Mouse (Mus musculus) limb, embryonic 12.5 days (tissue): Measurements from ENCODE around the gene Lmcd1. TPM values are rescaled to one million over a fixed set of nuclear protein-coding genes. Genes with fewer than 3 reads are reported as not detected.

Source experiments
- ATAC-seq: fragments of 200-750 bp; cut with Nextera tagmentation; 2 replicates; pipeline ENCODE4 v1.8.0; 2017; ENCODE audit warnings: low read depth, moderate TSS enrichment; ENCODE audit not compliant: insufficient number of reproducible peaks, insufficient read depth, low FRiP score, low TSS enrichment
- H3K27ac ChIP-seq: fragments of 300-500 bp; sonication (generic); 2 replicates; pipeline ENCODE4 v1.5.1; 2016; ENCODE audit warnings: mild to moderate bottlenecking, moderate library complexity
- H3K27me3 ChIP-seq: fragments of 300-500 bp; sonication (generic); 2 replicates; pipeline ENCODE4 v1.6.1; 2016; ENCODE audit warnings: mild to moderate bottlenecking, moderate library complexity
- H3K36me3 ChIP-seq: fragments of 300-500 bp; sonication (generic); 2 replicates; pipeline ENCODE4 v1.6.1; 2016; ENCODE audit warnings: mild to moderate bottlenecking, moderate library complexity
- H3K4me1 ChIP-seq: fragments of 300-500 bp; sonication (generic); replicated peaks from 2 replicates; pipeline ENCODE4 v1.6.1; 2016
- H3K4me2 ChIP-seq: fragments of 300-500 bp; sonication (generic); 2 replicates; pipeline ENCODE4 v1.6.1; 2016; ENCODE audit warnings: mild to moderate bottlenecking, moderate library complexity
- H3K4me3 ChIP-seq: fragments of 300-500 bp; sonication (generic); replicated peaks from 2 replicates; pipeline ENCODE4 v1.5.1; 2016; ENCODE audit warnings: mild to moderate bottlenecking
- H3K9ac ChIP-seq: fragments of 300-500 bp; sonication (generic); replicated peaks from 2 replicates; pipeline ENCODE4 v1.6.1; 2016; ENCODE audit warnings: mild to moderate bottlenecking, moderate library complexity
- H3K9me3 ChIP-seq: fragments of 300-500 bp; sonication (generic); 2 replicates; pipeline ENCODE4 v1.6.1; 2016; ENCODE audit warnings: mild to moderate bottlenecking, moderate library complexity
- WGBS: fragments of 180-500 bp; shearing (Covaris S2); methylation state at CpG from one replicate; pipeline ENCODE4 v1.1.7; 2016; 5-methylcytosine and 5-hydroxymethylcytosine counted together
- polyA plus RNA-seq: library from polyadenylated mRNA; unstranded; fragments of >200 nt; fragmentation: Nextera tagmentation; extraction: Ambion mirVana; gene quantifications from 2 replicates; pipeline ENCODE4 v1.2.1, GENCODE M21; 2016

Lmcd1 gene
- polyA plus RNA-seq, 1 experiment from 2014 or later = 10.0 TPM

DNA sequence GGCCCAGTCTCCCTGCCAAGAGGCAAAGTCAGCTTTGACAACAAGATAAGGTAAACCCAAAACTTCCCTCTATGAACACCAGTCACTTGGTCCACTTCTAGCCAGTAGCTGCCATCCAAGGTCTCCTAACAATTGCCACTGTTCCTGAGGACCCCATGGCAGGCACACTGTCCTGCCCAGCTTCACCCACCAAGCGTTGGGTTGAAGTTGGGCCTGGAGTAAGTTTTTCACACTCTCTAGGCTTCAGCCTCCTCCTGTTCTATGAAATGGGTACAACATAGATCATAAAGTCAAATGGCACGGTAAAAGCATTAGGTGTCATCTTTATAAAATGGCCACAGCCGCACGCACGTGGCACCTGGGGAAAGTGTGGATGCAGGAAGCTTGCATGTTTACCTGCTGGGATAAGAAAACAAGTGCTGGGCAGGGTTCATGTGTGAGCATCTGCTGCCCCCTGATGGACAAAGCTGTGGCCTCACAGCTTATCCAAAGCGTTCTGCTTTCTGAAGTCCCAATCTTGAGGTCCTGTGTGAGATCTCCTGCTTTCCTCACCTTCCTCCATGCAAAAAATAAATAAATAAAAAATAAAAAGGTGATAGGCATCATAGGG, 88.9 kb downstream of the Lmcd1 start:
- Histone ChIP-seq H3K4me1 (no peaks in the 10 kb centered on the region), H3K4me3 (no peak overlapping the region), H3K27ac (no peak overlapping the region), H3K9me3 (no peaks in the 10 kb centered on the region), H3K36me3 (no peaks in the 10 kb centered on the region), H3K4me2 (no peak overlapping the region), H3K27me3 (no peaks in the 10 kb centered on the region), H3K9ac (no peak overlapping the region)
- ATAC-seq = peak; percentile 51; the same call in 1 of the 2 replicates
- 36% methylated on average over 6 of the region's 6 CpGs for WGBS

DNA sequence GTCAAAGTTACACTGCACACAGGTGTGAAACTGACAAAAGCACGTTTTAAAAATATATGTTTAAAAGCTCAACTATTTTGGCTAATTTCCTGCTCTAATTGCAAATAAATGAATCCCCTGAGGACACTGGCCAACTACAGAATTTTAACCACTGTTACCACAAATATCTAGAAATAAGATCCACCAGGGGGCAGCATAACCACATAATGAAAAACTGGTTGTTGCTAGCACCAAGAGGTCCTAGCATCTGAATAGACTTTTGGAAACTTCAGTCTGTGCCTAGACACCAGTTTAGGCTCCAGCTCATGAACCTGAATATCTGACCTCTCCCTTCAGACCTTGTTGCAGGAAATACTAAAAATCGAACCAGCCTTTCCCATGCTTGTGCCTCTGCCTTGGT, 91.0 kb downstream of the Lmcd1 start:
- no peaks in the 10 kb centered on the region for H3K4me1 ChIP-seq
- H3K4me3 ChIP-seq = no peak overlapping the region
- H3K27ac ChIP-seq = no peak overlapping the region
- WGBS = 42% methylated on average over 2 of the region's 2 CpGs
- H3K9me3 ChIP-seq = no peaks in the 10 kb centered on the region
- no peak overlapping the region for H3K9ac ChIP-seq
- no peak for ATAC-seq
- no peaks in the 10 kb centered on the region for H3K27me3 ChIP-seq
- H3K4me2 ChIP-seq = no peak overlapping the region
- no peaks in the 10 kb centered on the region for H3K36me3 ChIP-seq

DNA sequence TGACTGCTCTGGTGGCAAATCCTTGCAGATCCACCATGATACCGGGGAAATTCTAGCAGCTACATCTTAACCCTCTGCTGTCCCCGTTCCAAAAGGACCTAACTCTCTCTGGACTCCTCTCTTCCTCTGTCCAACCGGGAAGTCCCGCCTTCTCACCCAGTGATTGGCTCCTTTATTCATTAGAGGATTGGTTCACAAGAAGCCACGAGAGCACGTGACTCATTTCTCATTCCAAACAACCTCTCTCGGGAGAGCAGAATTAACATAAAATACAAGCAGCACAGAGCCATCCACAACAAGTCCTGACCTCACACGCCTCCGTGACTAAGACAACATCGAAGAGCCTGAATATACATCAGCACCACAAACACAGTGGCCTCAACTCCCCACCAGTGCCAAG, 91.7 kb downstream of the Lmcd1 start:
- H3K27me3 ChIP-seq = no peaks in the 10 kb centered on the region
- no peak for ATAC-seq
- no peaks in the 10 kb centered on the region for H3K36me3 ChIP-seq
- no peak overlapping the region for H3K4me3 ChIP-seq
- H3K9ac ChIP-seq = no peak overlapping the region
- 86% methylated on average over 10 of the region's 10 CpGs for WGBS
- no peak overlapping the region for H3K4me2 ChIP-seq
- H3K9me3 ChIP-seq = no peaks in the 10 kb centered on the region
- no peak overlapping the region for H3K27ac ChIP-seq
- no peaks in the 10 kb centered on the region for H3K4me1 ChIP-seq

DNA sequence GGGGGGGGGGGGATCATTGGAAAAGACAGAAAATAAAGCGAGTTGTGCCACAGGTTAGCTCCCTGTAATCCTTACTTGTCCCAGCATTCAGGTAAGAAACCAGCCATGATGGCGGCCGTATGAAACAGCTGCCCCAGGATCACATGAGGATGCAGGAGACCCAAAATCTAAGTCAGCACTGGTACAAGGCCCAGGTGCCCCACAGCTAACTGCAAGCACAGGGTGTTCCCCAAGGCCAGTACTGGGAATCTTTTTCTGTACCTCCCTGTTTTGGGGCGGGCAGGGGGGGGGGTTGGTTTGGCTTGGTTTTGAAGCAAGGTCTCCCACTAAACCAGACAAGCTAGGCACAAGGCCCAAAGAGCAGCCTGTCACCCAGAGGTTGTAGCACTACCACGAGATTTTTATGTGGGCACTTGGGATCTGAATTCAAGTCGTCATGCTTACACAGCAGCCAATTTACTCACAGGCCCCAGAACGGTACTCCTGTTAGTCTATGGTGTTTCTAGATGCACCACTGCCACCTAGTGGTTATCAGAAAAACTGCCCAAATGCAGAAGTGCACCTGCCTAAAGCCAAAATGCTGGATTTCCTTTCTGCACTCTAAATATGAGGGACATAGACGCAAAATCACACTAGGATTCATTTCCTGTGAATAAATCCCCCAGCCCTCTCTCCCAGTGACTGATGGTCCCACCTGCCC, 100.5 kb downstream of the Lmcd1 start:
- Histone ChIP-seq H3K4me2 (no peak overlapping the region), H3K36me3 (no peaks in the 10 kb centered on the region), H3K9me3 (no peaks in the 10 kb centered on the region), H3K27ac (no peak overlapping the region), H3K4me3 (no peak overlapping the region), H3K27me3 (no peaks in the 10 kb centered on the region; the same call in 1 of the 2 replicates), H3K9ac (no peak overlapping the region), H3K4me1 (no peaks in the 10 kb centered on the region)
- WGBS = 46% methylated on average over 8 of the region's 8 CpGs
- ATAC-seq = no peak

DNA sequence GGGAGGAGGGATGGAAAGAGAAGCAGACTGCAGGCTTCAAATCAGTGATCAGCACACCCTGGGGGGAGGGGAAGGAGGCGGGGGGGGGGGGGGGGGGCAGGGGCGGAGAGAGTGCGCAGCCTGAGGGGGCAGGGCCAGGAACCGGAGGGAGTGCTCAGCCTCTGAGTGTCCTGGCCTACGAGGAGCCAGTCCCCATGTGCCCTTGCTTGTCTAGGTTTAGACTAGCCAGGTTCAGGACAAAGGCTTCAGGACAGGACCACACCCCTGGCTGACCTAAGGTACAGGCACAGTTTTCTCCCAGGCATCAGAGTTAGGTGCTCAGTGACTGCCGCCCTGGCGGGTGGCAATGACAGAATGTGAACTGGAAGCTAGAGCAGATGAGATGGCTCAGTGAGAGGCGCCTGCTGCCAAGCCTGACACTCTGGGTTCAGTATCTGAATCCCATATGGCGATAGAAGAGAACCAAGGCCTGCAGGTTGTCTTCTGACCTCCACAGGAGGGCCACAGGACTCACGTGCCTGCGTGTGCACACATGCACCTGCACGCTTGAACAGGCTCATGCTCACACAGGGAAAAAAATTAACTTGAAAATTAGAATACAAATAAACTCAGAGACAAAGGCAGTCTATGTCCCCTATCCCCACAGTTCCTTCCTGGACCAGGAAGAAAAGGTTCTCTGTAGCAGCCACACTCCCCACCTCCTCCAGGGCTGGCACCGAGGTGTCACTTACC, 102.3 kb downstream of the Lmcd1 start:
- H3K4me1 ChIP-seq = no peaks in the 10 kb centered on the region
- no peak overlapping the region for H3K27ac ChIP-seq
- no peaks in the 10 kb centered on the region; the same call in 1 of the 2 replicates for H3K27me3 ChIP-seq
- H3K9ac ChIP-seq = no peak overlapping the region
- H3K4me2 ChIP-seq = no peak overlapping the region
- H3K36me3 ChIP-seq = no peaks in the 10 kb centered on the region
- no peak overlapping the region for H3K4me3 ChIP-seq
- 0 out of 2 replicates have a peak, but pooled peaks have one; percentile 32 for ATAC-seq
- 69% methylated on average over 9 of the region's 13 CpGs for WGBS
- no peaks in the 10 kb centered on the region for H3K9me3 ChIP-seq

DNA sequence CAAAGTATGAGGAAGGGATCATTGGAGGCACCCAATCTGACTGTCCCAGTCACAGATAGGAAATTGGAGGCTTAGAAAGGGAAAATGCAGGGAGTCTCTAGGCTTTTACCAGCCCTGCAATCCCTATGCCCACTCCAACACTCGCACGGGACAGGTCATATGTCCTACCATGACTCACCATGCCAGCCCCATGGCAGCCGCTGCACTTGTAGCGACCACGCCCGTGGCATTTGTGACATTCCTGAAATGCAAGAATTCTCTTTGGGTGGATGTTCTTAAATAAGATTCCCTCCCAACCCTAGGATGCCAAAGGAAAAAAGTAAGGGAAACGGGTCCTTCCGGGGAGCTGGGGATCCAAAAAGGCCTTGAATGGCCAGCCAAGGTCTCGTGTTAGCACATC, 105.5 kb downstream of the Lmcd1 start:
- Histone ChIP-seq H3K4me1 (peaks cover 5% of the 10 kb centered on the region; the same call in 1 of the 2 replicates), H3K4me3 (no peak overlapping the region), H3K4me2 (no peak overlapping the region), H3K27ac (no peak overlapping the region), H3K27me3 (no peaks in the 10 kb centered on the region; the same call in 1 of the 2 replicates), H3K9ac (no peak overlapping the region), H3K36me3 (no peaks in the 10 kb centered on the region), H3K9me3 (no peaks in the 10 kb centered on the region)
- 89% methylated on average over 9 of the region's 9 CpGs for WGBS
- ATAC-seq = no peak

Other genes starting within 250 kb of the Lmcd1 start
- 1.5 and 2.1 TPM in 2 replicates for gene Ssu2, start 114.3 kb downstream of the Lmcd1 start, polyA plus RNA-seq
- 1.9 and 3.6 TPM in 2 replicates for gene Cav3, start 185.7 kb downstream of the Lmcd1 start, polyA plus RNA-seq
- 0.21 and 0.40 TPM in 2 replicates for gene Oxtr, start 216.2 kb downstream of the Lmcd1 start, polyA plus RNA-seq